Mouse (Mus musculus): ENCODE measurements around the gene Sar1a. TPM values are rescaled to one million over a fixed set of nuclear protein-coding genes. Genes with fewer than 3 reads are reported as not detected.

Sar1a gene
- polyA plus RNA-seq, 2 experiments = 190 to 337 TPM

GRCm38 (mm10) chr10:61647790-61648736 lies 32.0 kb upstream of the Sar1a start, which contains the start of gene Ppa1:
TSS of gene Ppa1 (plus strand) at chr10:61648552.
- H3K9ac ChIP-seq (ENCODE audit: low read depth, low read length, severe bottlenecking) = peak within 1 kb of the TSS; percentile 80
- 12% methylated on average over 25 of the region's 50 CpGs for WGBS

GRCm38 (mm10) chr10:61648737-61649645 lies 31.1 kb upstream of the Sar1a start:
- H3K27ac ChIP-seq (replicated peaks; ENCODE audit: low read depth, low read length) = peak overlapping the region; percentile 67; the same call in 1 of the 2 replicates
- no peaks in the 10 kb centered on the region for H3K27me3 ChIP-seq (ENCODE audit: control insufficient read depth, insufficient read depth, low read length)
- peak overlapping the region; percentile 81 for H3K4me3 ChIP-seq (replicated peaks; ENCODE audit: low read length)
- no peak for TF ChIP-seq POLR2A (IDR thresholded peaks at IDR 0.05; ENCODE audit: borderline replicate concordance, extremely low read depth, insufficient read depth, insufficient read length)
- peak overlapping the region; percentile 77 for H3K4me2 ChIP-seq (replicated peaks; ENCODE audit: low read depth, low read length, severe bottlenecking)
- peaks cover 5% of the 10 kb centered on the region; the same call in 1 of the 2 replicates for H3K36me3 ChIP-seq (ENCODE audit: control insufficient read depth, insufficient read depth, low read length)
- no peak for DNase-seq (ENCODE audit: low spot score)
- WGBS = under 1% methylated on average over 48 of the region's 49 CpGs
- peaks cover 7% of the 10 kb centered on the region for H3K4me1 ChIP-seq (ENCODE audit: control insufficient read depth, insufficient read depth, low read length)
- ATAC-seq (ENCODE audit: low FRiP score, low read depth) = peak; percentile 69; the same call in 1 of the 2 replicates
- no peaks in the 10 kb centered on the region for H3K9me3 ChIP-seq (ENCODE audit: control insufficient read depth, low read length)
- peak overlapping the region; percentile 80 for H3K9ac ChIP-seq (ENCODE audit: low read depth, low read length, severe bottlenecking)

More at GRCm38 (mm10) chr10:61647790-61648736, 32.0 kb upstream of the Sar1a start, which contains the start of gene Ppa1:
- peak within 1 kb of the TSS; percentile 81 for H3K4me3 ChIP-seq (replicated peaks; ENCODE audit: low read length)
- ATAC-seq (ENCODE audit: low FRiP score, low read depth) (peak; percentile 93), DNase-seq (ENCODE audit: low spot score) (peak; percentile 89)
- H3K9me3 ChIP-seq (ENCODE audit: control insufficient read depth, low read length) = no peaks in the 10 kb centered on the region
- H3K27ac ChIP-seq (replicated peaks; ENCODE audit: low read depth, low read length) = peak within 1 kb of the TSS; percentile 67; the same call in 1 of the 2 replicates
- peak; percentile 92; the same call in 1 of the 2 replicates for TF ChIP-seq POLR2A (IDR thresholded peaks at IDR 0.05; ENCODE audit: borderline replicate concordance, extremely low read depth, insufficient read depth, insufficient read length)
- H3K4me1 ChIP-seq (ENCODE audit: control insufficient read depth, insufficient read depth, low read length) = peaks cover 7% of the 10 kb centered on the region
- H3K27me3 ChIP-seq (ENCODE audit: control insufficient read depth, insufficient read depth, low read length) = no peaks in the 10 kb centered on the region
- peak within 1 kb of the TSS; percentile 77 for H3K4me2 ChIP-seq (replicated peaks; ENCODE audit: low read depth, low read length, severe bottlenecking)
- H3K36me3 ChIP-seq (ENCODE audit: control insufficient read depth, insufficient read depth, low read length) = peaks cover 4% of the 10 kb centered on the region; the same call in 1 of the 2 replicates

GRCm38 (mm10) chr10:61654105-61654504 lies 26.0 kb upstream of the Sar1a start:
- peaks cover 5% of the 10 kb centered on the region for H3K4me1 ChIP-seq (ENCODE audit: control insufficient read depth, insufficient read depth, low read length)
- no peaks in the 10 kb centered on the region for H3K27me3 ChIP-seq (ENCODE audit: control insufficient read depth, insufficient read depth, low read length)
- H3K9me3 ChIP-seq (ENCODE audit: control insufficient read depth, low read length) = no peaks in the 10 kb centered on the region
- H3K9ac ChIP-seq (ENCODE audit: low read depth, low read length, severe bottlenecking) = no peak overlapping the region
- WGBS = 93% methylated on average over 4 of the region's 4 CpGs
- no peak overlapping the region for H3K4me3 ChIP-seq (replicated peaks; ENCODE audit: low read length)
- H3K4me2 ChIP-seq (replicated peaks; ENCODE audit: low read depth, low read length, severe bottlenecking) = no peak overlapping the region
- DNase-seq (ENCODE audit: low spot score) (no peak), ATAC-seq (ENCODE audit: low FRiP score, low read depth) (no peak)
- peaks cover 16% of the 10 kb centered on the region; the same call in 1 of the 2 replicates for H3K36me3 ChIP-seq (ENCODE audit: control insufficient read depth, insufficient read depth, low read length)
- H3K27ac ChIP-seq (replicated peaks; ENCODE audit: low read depth, low read length) = no peak overlapping the region
- TF ChIP-seq POLR2A (IDR thresholded peaks at IDR 0.05; ENCODE audit: borderline replicate concordance, extremely low read depth, insufficient read depth, insufficient read length) = no peak

GRCm38 (mm10) chr10:61654691-61655090 lies 25.4 kb upstream of the Sar1a start:
- 90% methylated on average over 7 of the region's 7 CpGs for WGBS

More at GRCm38 (mm10) chr10:61654691-61655090, 25.4 kb upstream of the Sar1a start:
- Histone ChIP-seq H3K36me3 (ENCODE audit: control insufficient read depth, insufficient read depth, low read length) (peaks cover 22% of the 10 kb centered on the region; the same call in 1 of the 2 replicates), H3K9me3 (ENCODE audit: control insufficient read depth, low read length) (no peaks in the 10 kb centered on the region), H3K4me2 (replicated peaks; ENCODE audit: low read depth, low read length, severe bottlenecking) (no peak overlapping the region), H3K4me3 (replicated peaks; ENCODE audit: low read length) (no peak overlapping the region), H3K27me3 (ENCODE audit: control insufficient read depth, insufficient read depth, low read length) (no peaks in the 10 kb centered on the region), H3K27ac (replicated peaks; ENCODE audit: low read depth, low read length) (no peak overlapping the region), H3K9ac (ENCODE audit: low read depth, low read length, severe bottlenecking) (no peak overlapping the region), H3K4me1 (ENCODE audit: control insufficient read depth, insufficient read depth, low read length) (no peaks in the 10 kb centered on the region)
- no peak for TF ChIP-seq POLR2A (IDR thresholded peaks at IDR 0.05; ENCODE audit: borderline replicate concordance, extremely low read depth, insufficient read depth, insufficient read length)
- ATAC-seq (ENCODE audit: low FRiP score, low read depth) (no peak), DNase-seq (ENCODE audit: low spot score) (no peak)

All from limb, embryonic 14.5 days (tissue).